Mouse (Mus musculus) forebrain, embryonic 12.5 days (tissue): ENCODE measurements around the gene Zfhx3. TPM values are rescaled to one million over a fixed set of nuclear protein-coding genes. Genes with fewer than 3 reads are reported as not detected.

Source experiments
- ATAC-seq: fragments of 200-750 bp; cut with Nextera tagmentation; 2 replicates; pipeline ENCODE4 v1.8.0; 2017; ENCODE audit warnings: moderate TSS enrichment; ENCODE audit not compliant: low FRiP score
- H3K27ac ChIP-seq: fragments of 300-500 bp; sonication (generic); 2 replicates; pipeline ENCODE4 v1.5.1; 2016; ENCODE audit warnings: mild to moderate bottlenecking
- H3K27me3 ChIP-seq: fragments of 300-500 bp; sonication (generic); 2 replicates; pipeline ENCODE4 v1.6.1; 2016; ENCODE audit warnings: mild to moderate bottlenecking
- H3K36me3 ChIP-seq: fragments of 300-500 bp; sonication (generic); replicated peaks from 2 replicates; pipeline ENCODE4 v1.6.1; 2016; ENCODE audit warnings: mild to moderate bottlenecking
- H3K4me1 ChIP-seq: fragments of 300-500 bp; sonication (generic); 2 replicates; pipeline ENCODE4 v1.6.1; 2016
- H3K4me2 ChIP-seq: fragments of 300-500 bp; sonication (generic); 2 replicates; pipeline ENCODE4 v1.6.1; 2016; ENCODE audit warnings: mild to moderate bottlenecking, moderate library complexity
- H3K4me3 ChIP-seq: fragments of 300-500 bp; sonication (generic); replicated peaks from 2 replicates; pipeline ENCODE4 v1.5.1; 2016; ENCODE audit warnings: mild to moderate bottlenecking
- H3K9ac ChIP-seq: fragments of 300-500 bp; sonication (generic); 2 replicates; pipeline ENCODE4 v1.6.1; 2016; ENCODE audit warnings: mild to moderate bottlenecking
- H3K9me3 ChIP-seq: fragments of 300-500 bp; sonication (generic); 2 replicates; pipeline ENCODE4 v1.6.1; 2016
- WGBS: fragments of 180-500 bp; shearing (Covaris S2); methylation state at CpG from one replicate; pipeline ENCODE4 v1.1.7; 2016; 5-methylcytosine and 5-hydroxymethylcytosine counted together
- polyA plus RNA-seq: library from polyadenylated mRNA; unstranded; fragments of >200 nt; fragmentation: Nextera tagmentation; extraction: Ambion mirVana; gene quantifications from 2 replicates; pipeline ENCODE4 v1.2.1, GENCODE M21; 2016

The Zfhx3 gene
- polyA plus RNA-seq, 1 experiment from 2014 or later: 30.5 TPM

DNA sequence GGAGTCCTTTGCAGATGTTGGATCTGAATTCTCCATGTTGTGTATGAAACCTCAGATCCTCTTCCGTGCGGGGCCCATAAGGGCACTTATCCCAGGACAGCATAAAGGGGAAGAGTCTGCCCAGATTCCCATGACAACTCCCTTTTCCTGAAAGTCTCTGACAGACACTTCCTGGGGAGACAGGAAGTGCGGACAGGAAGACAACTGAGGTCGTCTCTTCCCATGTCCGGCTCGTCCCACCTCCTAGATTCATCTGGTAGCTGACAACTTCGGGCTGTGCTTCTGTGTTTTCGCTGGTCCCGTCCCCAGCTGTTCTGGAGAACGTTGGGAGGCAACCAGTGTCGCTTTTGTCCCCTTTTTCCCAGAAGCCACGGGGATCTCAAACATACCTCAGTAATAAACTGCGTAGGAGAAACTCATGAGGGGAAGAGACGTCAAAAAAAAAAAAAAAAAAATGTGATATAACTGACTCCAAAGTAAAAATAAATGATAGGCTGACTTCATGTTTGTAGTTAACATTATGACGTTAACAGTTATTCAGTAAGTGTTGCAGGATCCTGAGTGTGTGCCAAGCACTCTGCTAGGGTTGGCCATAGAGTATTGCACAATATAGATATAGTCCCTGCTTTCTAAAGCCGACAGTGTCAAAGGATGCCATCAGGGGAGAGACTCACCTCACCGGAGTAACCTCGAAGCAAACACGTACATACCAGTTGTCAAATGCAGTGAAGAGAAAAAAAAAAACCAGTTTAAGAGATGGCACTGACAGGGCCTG lies 653.5 kb downstream of the Zfhx3 start:
- H3K27me3 ChIP-seq: 0 out of 2 replicates have a peak, but pooled peaks cover 3% of the 10 kb centered on the region
- no peak overlapping the region for H3K9ac ChIP-seq
- no peaks in the 10 kb centered on the region for H3K36me3 ChIP-seq
- no peak for ATAC-seq
- peaks cover 22% of the 10 kb centered on the region for H3K4me1 ChIP-seq
- no peak overlapping the region for H3K27ac ChIP-seq
- H3K4me2 ChIP-seq: no peak overlapping the region
- WGBS: 90% methylated on average over 19 of the region's 19 CpGs
- no peaks in the 10 kb centered on the region for H3K9me3 ChIP-seq
- H3K4me3 ChIP-seq: no peak overlapping the region

DNA sequence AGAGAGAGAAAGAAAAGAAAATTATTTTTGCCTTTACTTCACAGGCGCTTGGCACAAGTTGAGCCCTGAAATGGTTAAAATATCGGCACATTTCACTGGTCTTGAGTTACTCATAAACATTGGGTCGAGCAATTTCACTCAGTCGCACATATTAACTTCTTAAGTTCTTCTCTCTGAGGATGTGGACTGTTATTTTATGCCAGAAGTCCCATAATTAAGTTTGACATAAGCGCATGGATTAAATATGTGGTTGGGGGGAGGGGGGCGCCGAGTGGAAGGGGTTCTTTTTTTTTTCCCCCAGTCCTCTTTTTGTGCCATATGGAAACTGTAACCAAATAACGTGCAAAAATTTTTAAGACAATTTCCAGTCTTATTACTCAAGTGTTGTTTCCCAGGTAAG lies 656.6 kb downstream of the Zfhx3 start:
- 79% methylated on average over 8 of the region's 8 CpGs for WGBS
- Histone ChIP-seq H3K4me3 (no peak overlapping the region), H3K9me3 (no peaks in the 10 kb centered on the region), H3K27me3 (no peaks in the 10 kb centered on the region), H3K27ac (no peak overlapping the region), H3K4me2 (no peak overlapping the region), H3K4me1 (peaks cover 11% of the 10 kb centered on the region), H3K36me3 (no peaks in the 10 kb centered on the region), H3K9ac (no peak overlapping the region)
- ATAC-seq: no peak

GRCm38 (mm10) chr8:108599558-108599957 lies 657.1 kb downstream of the Zfhx3 start:
- no peaks in the 10 kb centered on the region for H3K9me3 ChIP-seq
- no peak for ATAC-seq
- no peak overlapping the region for H3K4me3 ChIP-seq
- H3K4me1 ChIP-seq: peaks cover 7% of the 10 kb centered on the region
- no peak overlapping the region for H3K4me2 ChIP-seq
- 90% methylated on average over 6 of the region's 6 CpGs for WGBS
- H3K9ac ChIP-seq: no peak overlapping the region
- no peaks in the 10 kb centered on the region for H3K36me3 ChIP-seq
- H3K27me3 ChIP-seq: no peaks in the 10 kb centered on the region
- H3K27ac ChIP-seq: no peak overlapping the region

DNA sequence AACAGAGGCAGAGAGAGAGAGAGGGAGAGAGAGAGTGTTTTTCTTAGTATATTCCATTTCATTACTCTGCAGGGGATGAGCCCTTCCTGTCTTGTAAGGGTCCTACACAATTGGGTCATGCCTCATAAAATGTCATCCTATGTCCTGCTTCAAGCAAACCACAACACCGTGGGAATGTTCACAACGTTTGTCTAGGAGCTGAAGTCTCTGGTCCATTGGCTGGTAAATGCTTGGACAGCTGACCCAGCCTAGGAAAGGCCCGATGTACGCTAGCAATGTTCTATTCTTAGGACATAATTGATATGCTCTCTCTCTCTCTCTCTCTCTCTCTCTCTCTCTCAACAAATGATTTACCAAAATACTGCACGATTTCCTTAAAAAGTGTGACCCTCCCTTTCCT lies 666.2 kb downstream of the Zfhx3 start:
- Histone ChIP-seq H3K4me3 (no peak overlapping the region), H3K9me3 (no peaks in the 10 kb centered on the region), H3K27ac (no peak overlapping the region), H3K36me3 (no peaks in the 10 kb centered on the region), H3K9ac (no peak overlapping the region), H3K4me1 (peaks cover 12% of the 10 kb centered on the region), H3K27me3 (peaks cover 3% of the 10 kb centered on the region; the same call in 1 of the 2 replicates), H3K4me2 (no peak overlapping the region)
- ATAC-seq: no peak
- 81% methylated on average over 5 of the region's 5 CpGs for WGBS

GRCm38 (mm10) chr8:108609114-108609513 lies 666.7 kb downstream of the Zfhx3 start:
- Histone ChIP-seq H3K27me3 (peaks cover 3% of the 10 kb centered on the region; the same call in 1 of the 2 replicates), H3K4me1 (peaks cover 12% of the 10 kb centered on the region), H3K9me3 (no peaks in the 10 kb centered on the region), H3K27ac (no peak overlapping the region), H3K4me3 (no peak overlapping the region), H3K4me2 (no peak overlapping the region), H3K36me3 (no peaks in the 10 kb centered on the region), H3K9ac (no peak overlapping the region)
- WGBS: 85% methylated on average over 5 of the region's 5 CpGs
- ATAC-seq: no peak

DNA sequence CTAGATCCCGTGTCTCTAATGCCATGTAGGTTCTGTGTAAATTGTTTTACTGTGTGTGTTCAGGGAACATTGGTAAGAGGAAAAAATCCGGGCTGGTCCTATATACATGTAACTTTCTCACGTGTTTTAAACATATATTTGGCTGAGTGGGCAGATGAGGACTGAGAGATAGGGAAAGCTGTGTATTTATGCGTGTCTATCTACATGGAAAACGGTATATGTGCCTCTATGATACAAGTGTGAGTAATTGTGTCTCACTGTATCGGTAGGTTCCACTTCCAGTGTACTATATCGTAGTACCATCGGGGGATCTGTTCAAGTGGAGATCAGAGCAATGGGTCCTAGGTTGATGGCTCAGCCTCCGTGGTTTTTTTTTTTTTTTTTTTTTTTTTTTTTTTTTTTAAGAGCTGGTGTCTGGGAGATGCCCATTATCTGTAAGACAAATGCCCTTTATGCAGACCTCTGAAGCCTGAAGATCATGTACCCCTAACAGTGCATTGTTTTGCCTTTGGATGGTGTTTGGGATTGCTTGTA lies 668.8 kb downstream of the Zfhx3 start:
- H3K4me3 ChIP-seq: no peak overlapping the region
- no peak overlapping the region for H3K9ac ChIP-seq
- peaks cover 3% of the 10 kb centered on the region; the same call in 1 of the 2 replicates for H3K27me3 ChIP-seq
- no peaks in the 10 kb centered on the region for H3K36me3 ChIP-seq
- no peak overlapping the region for H3K27ac ChIP-seq
- ATAC-seq: no peak
- H3K4me2 ChIP-seq: no peak overlapping the region
- H3K4me1 ChIP-seq: peaks cover 12% of the 10 kb centered on the region
- WGBS: 89% methylated on average over 9 of the region's 9 CpGs
- H3K9me3 ChIP-seq: no peaks in the 10 kb centered on the region

DNA sequence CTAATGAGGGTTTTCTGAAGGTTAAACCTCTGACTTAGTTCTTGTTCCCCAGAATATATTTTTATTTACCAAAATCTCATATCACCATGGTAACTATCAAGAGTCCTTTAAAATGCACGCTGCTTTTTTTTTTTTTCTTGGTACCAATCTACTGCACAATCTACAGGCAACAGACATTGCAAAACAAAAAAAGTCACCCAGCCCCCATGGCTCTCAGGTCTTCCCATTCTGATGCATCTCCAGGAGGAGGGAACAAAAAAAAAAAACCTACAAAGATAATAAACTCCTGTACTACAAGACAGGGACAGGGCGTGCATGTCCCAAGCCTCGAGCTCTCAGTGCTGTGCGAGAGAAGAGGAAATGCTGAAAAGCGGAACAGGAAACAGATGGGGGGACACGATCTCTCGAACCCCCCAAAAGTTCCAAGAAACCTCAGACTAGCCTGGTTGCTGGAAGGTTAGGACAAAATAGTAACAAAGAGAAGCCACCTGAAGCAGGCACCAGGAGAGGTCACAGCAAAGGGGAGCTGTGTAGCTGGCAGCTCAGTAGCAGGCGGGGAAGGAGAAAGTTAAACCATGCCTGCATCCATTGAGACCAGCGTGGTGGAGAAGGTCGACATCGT lies 669.5 kb downstream of the Zfhx3 start:
- H3K36me3 ChIP-seq: no peaks in the 10 kb centered on the region
- no peak overlapping the region for H3K4me2 ChIP-seq
- whole genome bisulfite sequencing: 71% methylated on average over 11 of the region's 11 CpGs
- H3K9me3 ChIP-seq: no peaks in the 10 kb centered on the region
- peaks cover 3% of the 10 kb centered on the region; the same call in 1 of the 2 replicates for H3K27me3 ChIP-seq
- H3K9ac ChIP-seq: no peak overlapping the region
- H3K4me1 ChIP-seq: peaks cover 12% of the 10 kb centered on the region
- no peak overlapping the region for H3K4me3 ChIP-seq
- ATAC-seq: no peak
- H3K27ac ChIP-seq: no peak overlapping the region

GRCm38 (mm10) chr8:108612815-108613214 lies 670.4 kb downstream of the Zfhx3 start:
- Histone ChIP-seq H3K9ac (no peak overlapping the region), H3K4me1 (peaks cover 12% of the 10 kb centered on the region), H3K9me3 (no peaks in the 10 kb centered on the region), H3K27me3 (0 out of 2 replicates have a peak, but pooled peaks cover under 1% of the 10 kb centered on the region), H3K4me2 (peak overlapping the region; percentile 8; the same call in 1 of the 2 replicates), H3K4me3 (no peak overlapping the region), H3K36me3 (no peaks in the 10 kb centered on the region), H3K27ac (no peak overlapping the region)
- ATAC-seq: no peak
- WGBS: 26% methylated on average over 5 of the region's 5 CpGs

DNA sequence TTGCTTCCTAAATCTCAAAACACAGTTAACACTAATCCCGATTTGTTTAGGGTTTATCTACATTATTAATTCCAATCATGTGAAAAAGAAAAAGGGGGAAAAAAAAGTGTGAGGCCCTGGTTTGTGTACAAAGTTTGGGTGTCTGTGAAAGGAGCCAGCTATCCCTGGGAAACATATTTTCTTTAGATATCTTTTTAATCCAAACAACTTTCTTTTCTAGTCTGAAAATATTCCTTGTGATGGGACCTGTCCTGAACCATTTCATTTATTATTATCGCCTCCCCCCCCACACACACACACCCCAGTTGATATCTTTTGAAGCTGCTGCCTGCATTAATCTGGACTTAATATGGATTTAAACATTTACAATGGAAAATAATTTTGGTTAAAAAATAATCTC lies 670.8 kb downstream of the Zfhx3 start:
- no peaks in the 10 kb centered on the region for H3K36me3 ChIP-seq
- ATAC-seq: no peak
- no peak overlapping the region for H3K4me3 ChIP-seq
- no peaks in the 10 kb centered on the region for H3K27me3 ChIP-seq
- no peak overlapping the region for H3K4me2 ChIP-seq
- WGBS: 52% methylated on average over 2 of the region's 2 CpGs
- no peaks in the 10 kb centered on the region for H3K9me3 ChIP-seq
- H3K4me1 ChIP-seq: peaks cover 12% of the 10 kb centered on the region
- no peak overlapping the region for H3K9ac ChIP-seq
- H3K27ac ChIP-seq: no peak overlapping the region

GRCm38 (mm10) chr8:108621296-108621695 lies 678.9 kb downstream of the Zfhx3 start:
- no peaks in the 10 kb centered on the region for H3K9me3 ChIP-seq
- H3K4me2 ChIP-seq: no peak overlapping the region
- H3K4me1 ChIP-seq: no peaks in the 10 kb centered on the region
- H3K9ac ChIP-seq: no peak overlapping the region
- H3K27me3 ChIP-seq: no peaks in the 10 kb centered on the region
- no peak overlapping the region for H3K4me3 ChIP-seq
- no peaks in the 10 kb centered on the region for H3K36me3 ChIP-seq
- 33% methylated on average over 7 of the region's 7 CpGs for WGBS
- no peak for ATAC-seq
- H3K27ac ChIP-seq: no peak overlapping the region

DNA sequence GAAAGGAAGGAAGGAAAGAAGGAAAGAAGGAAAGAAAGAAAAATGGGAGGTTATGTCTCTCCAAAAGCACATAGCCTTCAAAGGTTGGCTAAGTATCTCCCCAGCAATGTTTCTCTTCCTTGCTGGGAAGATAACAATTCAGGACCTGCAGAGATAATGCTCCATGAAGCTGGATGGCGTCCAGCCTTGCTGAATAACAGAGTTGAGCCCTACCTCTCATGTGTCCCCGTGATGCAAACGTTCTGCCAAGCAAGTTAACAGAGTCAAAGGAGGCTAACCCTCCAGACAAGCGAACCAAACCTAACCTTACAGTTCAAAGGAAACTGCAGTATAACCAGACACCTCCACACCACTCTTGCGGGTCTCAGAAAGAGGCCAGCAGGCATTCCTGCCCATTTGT lies 681.2 kb downstream of the Zfhx3 start:
- WGBS: 75% methylated on average over 5 of the region's 5 CpGs
- H3K27me3 ChIP-seq: no peaks in the 10 kb centered on the region
- no peaks in the 10 kb centered on the region for H3K9me3 ChIP-seq
- no peaks in the 10 kb centered on the region for H3K36me3 ChIP-seq
- no peak overlapping the region for H3K27ac ChIP-seq
- H3K4me3 ChIP-seq: no peak overlapping the region
- no peak overlapping the region for H3K4me2 ChIP-seq
- ATAC-seq: no peak
- no peak overlapping the region for H3K9ac ChIP-seq
- no peaks in the 10 kb centered on the region for H3K4me1 ChIP-seq

DNA sequence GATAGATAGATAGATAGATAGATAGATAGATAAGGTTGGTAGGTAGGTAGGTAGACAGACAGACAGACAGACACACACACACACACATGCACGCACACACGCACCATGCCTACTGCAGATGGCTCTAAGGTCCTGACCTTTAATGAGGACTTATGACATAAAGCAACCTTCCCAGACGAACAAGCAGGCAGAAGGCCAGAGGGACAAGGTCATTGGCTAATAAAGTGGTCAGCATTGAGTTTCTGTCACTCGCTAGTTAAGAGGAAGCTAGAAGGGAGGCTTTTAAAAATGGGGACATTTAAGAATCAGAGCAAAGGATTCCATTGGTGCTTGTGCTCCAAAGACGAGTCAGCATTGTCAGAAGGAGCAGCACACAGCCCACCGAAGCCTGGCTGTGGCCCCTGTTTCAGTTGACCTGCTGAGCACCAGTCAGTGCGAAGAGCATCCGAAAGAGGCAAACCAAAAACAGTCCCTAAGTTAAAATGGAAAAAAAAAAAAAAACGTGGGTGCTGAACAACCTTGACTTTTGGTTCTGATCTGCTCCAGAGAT lies 683.2 kb downstream of the Zfhx3 start:
- H3K9me3 ChIP-seq: no peaks in the 10 kb centered on the region
- no peak overlapping the region for H3K27ac ChIP-seq
- WGBS: 86% methylated on average over 9 of the region's 9 CpGs
- H3K27me3 ChIP-seq: no peaks in the 10 kb centered on the region
- no peak overlapping the region for H3K4me3 ChIP-seq
- no peak overlapping the region for H3K4me2 ChIP-seq
- H3K36me3 ChIP-seq: no peaks in the 10 kb centered on the region
- no peaks in the 10 kb centered on the region for H3K4me1 ChIP-seq
- no peak overlapping the region for H3K9ac ChIP-seq
- no peak for ATAC-seq
